Mouse (Mus musculus) hindbrain, embryonic 10.5 days (tissue): ENCODE measurements around the gene Urb2. TPM values are rescaled to one million over a fixed set of nuclear protein-coding genes. Genes with fewer than 3 reads are reported as not detected.
A peak's percentile ranks its signal among the peaks of the same experiment; 100 is the strongest.
"Not testable (repeated sequence)": the region's sequence is repeated elsewhere in the genome, so short reads cannot be mapped to it uniquely, and the experiment has no call there.

Source experiments
- DNase-seq: peaks from one replicate; pipeline ENCODE4 v3.0.0-alpha.2; 2017; ENCODE audit warnings: low spot score
- H3K27ac ChIP-seq: fragments of 300-500 bp; sonication (generic); 2 replicates; pipeline ENCODE4 v1.5.1; 2016; ENCODE audit warnings: mild to moderate bottlenecking, moderate library complexity
- H3K27me3 ChIP-seq: fragments of 300-500 bp; sonication (generic); 2 replicates; pipeline ENCODE4 v1.6.1; 2016; ENCODE audit warnings: mild to moderate bottlenecking; ENCODE audit not compliant: poor library complexity, insufficient read depth, severe bottlenecking
- H3K36me3 ChIP-seq: fragments of 300-500 bp; sonication (generic); 2 replicates; pipeline ENCODE4 v1.6.1; 2016; ENCODE audit warnings: mild to moderate bottlenecking, moderate library complexity
- H3K4me1 ChIP-seq: fragments of 300-500 bp; sonication (generic); replicated peaks from 2 replicates; pipeline ENCODE4 v1.6.1; 2016; ENCODE audit warnings: mild to moderate bottlenecking
- H3K4me3 ChIP-seq: fragments of 300-500 bp; sonication (generic); 2 replicates; pipeline ENCODE4 v1.5.1; 2016; ENCODE audit warnings: mild to moderate bottlenecking, moderate library complexity
- H3K9me3 ChIP-seq: fragments of 300-500 bp; sonication (generic); 2 replicates; pipeline ENCODE4 v1.6.1; 2016; ENCODE audit warnings: mild to moderate bottlenecking, moderate library complexity
- WGBS: fragments of 180-500 bp; shearing (Covaris S2); methylation state at CpG from one replicate; pipeline ENCODE4 v1.1.7; 2016; 5-methylcytosine and 5-hydroxymethylcytosine counted together
- polyA plus RNA-seq: library from polyadenylated mRNA; unstranded; fragments of >200 nt; fragmentation: Nextera tagmentation; extraction: Ambion mirVana; gene quantifications from 2 replicates; pipeline ENCODE4 v1.2.1, GENCODE M21; 2016

The Urb2 gene
- polyA plus RNA-seq, 1 experiment from 2014 or later = 6.8 TPM

DNA sequence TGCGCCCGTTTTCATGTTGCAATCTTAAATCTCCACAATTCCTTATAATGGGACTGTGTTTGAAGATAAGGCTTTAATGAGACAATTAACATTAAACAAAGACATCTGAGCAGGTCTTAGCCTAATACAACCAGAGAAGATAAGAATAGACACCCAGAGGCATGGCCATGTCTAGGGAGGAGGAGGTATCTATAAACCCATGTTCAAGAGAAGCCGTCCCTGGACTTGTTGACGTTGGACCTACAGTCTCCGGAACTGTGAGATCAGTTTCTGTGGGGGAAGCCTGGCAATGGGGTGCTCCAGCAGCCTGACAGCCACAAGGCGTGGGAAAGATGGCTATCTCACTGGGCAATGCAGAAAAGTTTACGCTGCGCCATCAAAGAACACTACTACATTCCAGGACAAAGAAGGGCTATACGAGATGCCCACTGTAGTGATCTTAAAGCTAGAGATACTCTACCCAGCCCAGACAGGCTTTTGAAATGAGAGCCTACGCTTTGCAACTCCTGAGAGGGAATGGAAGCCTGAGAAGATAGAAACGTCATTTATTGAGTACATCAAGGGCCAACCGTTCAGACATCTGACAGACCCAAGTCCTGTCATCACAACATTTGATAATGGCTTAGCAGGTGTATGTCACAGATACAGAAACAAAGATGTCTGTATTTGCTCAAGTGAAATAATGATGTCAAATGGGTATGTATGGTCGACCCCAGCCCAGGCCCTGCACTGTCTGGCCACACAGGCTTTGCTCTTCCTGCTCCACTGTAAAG lies 30.8 kb upstream of the Urb2 start:
- Histone ChIP-seq H3K9me3 (no peaks in the 10 kb centered on the region), H3K27me3 (no peaks in the 10 kb centered on the region), H3K4me3 (no peak overlapping the region), H3K4me1 (no peaks in the 10 kb centered on the region; the same call in 1 of the 2 replicates), H3K36me3 (peaks cover 21% of the 10 kb centered on the region), H3K27ac (no peak overlapping the region)
- WGBS = 91% methylated on average over 13 of the region's 13 CpGs
- no peak for DNase-seq

DNA sequence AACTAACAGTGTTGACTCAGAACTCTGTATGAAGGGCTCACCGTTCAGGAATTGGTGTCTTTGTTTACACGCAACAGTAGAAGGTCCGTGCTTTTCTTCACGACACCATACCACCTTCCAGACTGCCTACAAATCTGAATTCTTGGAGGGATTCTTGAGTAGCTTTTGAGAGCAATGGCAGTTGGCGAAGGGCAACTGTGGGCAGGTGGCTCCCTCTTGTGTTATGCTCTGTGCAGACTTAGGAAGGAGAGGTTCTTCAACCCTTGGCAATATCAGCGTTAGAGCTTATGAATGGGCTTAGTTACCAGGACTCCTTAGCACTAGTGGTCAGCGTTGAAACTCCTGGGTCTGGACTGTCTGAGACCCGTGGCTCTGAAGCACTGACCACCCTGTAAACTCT lies 28.7 kb upstream of the Urb2 start:
- Histone ChIP-seq H3K4me1 (no peaks in the 10 kb centered on the region; the same call in 1 of the 2 replicates), H3K36me3 (peaks cover 40% of the 10 kb centered on the region), H3K4me3 (no peak overlapping the region), H3K27ac (no peak overlapping the region), H3K9me3 (no peaks in the 10 kb centered on the region), H3K27me3 (no peaks in the 10 kb centered on the region)
- no peak for DNase-seq
- WGBS = 89% methylated on average over 8 of the region's 8 CpGs

DNA sequence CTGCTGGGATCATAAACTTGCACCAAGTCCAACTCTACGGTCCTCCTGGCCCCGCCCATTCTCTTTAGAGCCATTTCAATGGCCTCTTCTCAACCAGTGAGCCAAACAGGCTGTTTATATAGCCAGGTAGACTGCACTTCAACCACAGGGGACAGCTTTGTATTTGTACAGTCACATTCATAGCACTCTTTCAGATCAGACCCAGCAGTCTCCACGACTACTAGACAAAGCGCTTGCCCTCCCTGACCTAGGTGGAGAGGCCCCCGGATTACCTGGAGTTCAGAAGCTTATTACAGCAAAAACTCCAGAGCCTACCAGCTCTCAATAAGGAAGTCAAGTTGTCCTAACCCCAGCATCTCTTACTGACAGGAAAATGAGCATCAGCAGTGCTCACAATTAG lies 27.7 kb upstream of the Urb2 start:
- Histone ChIP-seq H3K36me3 (peaks cover 48% of the 10 kb centered on the region), H3K4me1 (no peaks in the 10 kb centered on the region; the same call in 1 of the 2 replicates), H3K27ac (no peak overlapping the region), H3K9me3 (no peaks in the 10 kb centered on the region), H3K27me3 (no peaks in the 10 kb centered on the region), H3K4me3 (no peak overlapping the region)
- WGBS = 90% methylated on average over 5 of the region's 5 CpGs
- no peak for DNase-seq

DNA sequence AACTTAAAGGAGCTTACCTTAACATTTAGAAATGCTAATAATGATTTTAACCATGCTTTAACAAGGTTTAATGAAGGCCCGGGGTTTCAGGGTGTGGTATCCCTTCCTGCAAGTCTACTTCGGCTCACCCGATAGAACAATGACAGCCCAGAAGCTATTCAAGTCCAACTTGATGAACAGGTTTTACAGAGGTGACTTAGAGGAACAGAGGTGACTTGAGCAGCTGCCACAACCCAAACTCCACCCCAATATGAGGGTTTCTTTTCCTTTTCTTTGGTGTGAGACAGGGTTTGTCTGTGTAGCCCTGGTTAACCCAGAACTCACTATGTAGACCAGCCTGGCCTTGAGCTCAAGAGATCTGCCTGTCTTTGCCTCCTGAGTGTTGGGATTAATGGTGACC lies 27.3 kb upstream of the Urb2 start:
- no peaks in the 10 kb centered on the region for H3K27me3 ChIP-seq
- 91% methylated on average over 3 of the region's 3 CpGs for WGBS
- H3K27ac ChIP-seq = no peak overlapping the region
- no peaks in the 10 kb centered on the region for H3K9me3 ChIP-seq
- no peaks in the 10 kb centered on the region; the same call in 1 of the 2 replicates for H3K4me1 ChIP-seq
- peaks cover 52% of the 10 kb centered on the region for H3K36me3 ChIP-seq
- DNase-seq = no peak
- H3K4me3 ChIP-seq = no peak overlapping the region

DNA sequence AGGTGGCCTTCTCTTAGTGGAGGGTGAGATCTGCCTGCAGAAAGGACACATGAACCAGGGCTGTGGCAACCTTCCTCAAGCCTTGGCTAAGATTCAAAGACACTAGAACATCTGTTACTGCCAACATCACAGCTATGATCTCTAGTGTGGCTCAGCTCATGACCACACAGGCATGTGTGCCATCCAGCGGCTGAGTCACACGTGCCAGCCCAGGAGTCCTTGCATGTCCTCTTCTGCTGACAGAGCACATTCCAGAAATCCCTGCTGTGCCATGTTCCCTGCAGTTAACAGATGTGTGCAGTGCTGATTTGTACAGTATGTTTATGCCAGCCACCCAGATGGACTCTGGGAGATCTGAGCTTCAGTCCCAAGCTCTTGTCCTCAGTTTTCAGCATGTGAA lies 21.7 kb upstream of the Urb2 start:
- WGBS = 89% methylated on average over 2 of the region's 2 CpGs
- DNase-seq = no peak
- Histone ChIP-seq H3K27me3 (no peaks in the 10 kb centered on the region), H3K4me3 (no peak overlapping the region), H3K27ac (no peak overlapping the region), H3K9me3 (no peaks in the 10 kb centered on the region), H3K4me1 (no peaks in the 10 kb centered on the region), H3K36me3 (peaks cover 96% of the 10 kb centered on the region)

DNA sequence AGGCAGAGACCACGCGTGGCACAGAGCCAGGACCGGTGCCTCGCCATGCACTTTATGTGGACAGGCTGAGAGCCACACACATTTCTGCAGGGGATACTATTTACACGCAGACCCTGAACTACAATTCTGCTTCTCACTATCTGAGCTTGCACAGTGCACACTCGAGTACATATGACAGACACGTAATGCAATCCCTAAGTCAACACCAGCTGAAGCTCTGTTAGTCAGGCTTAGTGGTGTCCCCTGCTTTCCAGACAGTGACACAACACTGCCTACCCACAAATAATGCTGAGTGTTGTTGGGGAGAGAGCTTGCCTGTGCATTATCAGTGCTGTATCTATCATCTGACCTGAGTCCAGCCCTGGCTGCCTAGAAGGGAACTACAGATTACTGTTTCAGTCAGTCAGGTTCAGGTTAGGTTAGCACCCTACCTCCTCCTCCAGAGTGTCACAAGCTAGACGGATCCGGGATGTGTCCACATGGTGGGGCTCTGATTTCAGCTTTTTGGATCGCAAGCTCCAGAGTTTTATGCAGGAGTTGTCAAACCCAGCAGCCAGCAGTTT lies 18.7 kb upstream of the Urb2 start:
- H3K27ac ChIP-seq = no peak overlapping the region
- H3K9me3 ChIP-seq = no peaks in the 10 kb centered on the region
- H3K4me3 ChIP-seq = no peak overlapping the region
- no peak for DNase-seq
- H3K36me3 ChIP-seq = peaks cover 99% of the 10 kb centered on the region
- 95% methylated on average over 10 of the region's 10 CpGs for WGBS
- no peaks in the 10 kb centered on the region for H3K4me1 ChIP-seq
- no peaks in the 10 kb centered on the region for H3K27me3 ChIP-seq

DNA sequence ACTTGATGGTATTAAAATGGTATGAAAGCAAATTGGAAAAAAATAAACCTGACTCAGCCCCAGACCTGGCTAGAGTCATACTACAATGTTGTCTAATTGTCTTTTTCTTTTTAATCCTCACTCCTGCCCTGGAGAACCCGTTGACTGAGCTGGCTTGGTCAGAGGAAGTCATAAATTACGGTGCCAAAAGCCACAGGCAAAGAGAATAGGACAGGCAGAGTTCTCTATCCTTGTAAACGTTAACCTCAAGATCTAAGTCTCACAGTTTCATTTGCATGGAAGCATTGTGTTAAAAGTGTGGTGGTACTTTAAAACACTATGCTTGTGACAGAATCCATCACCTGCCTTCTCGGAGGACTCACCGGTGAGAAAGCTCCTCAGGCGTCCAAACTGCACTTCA lies 13.5 kb upstream of the Urb2 start:
- no peak for DNase-seq
- no peak overlapping the region for H3K4me3 ChIP-seq
- no peak overlapping the region for H3K27ac ChIP-seq
- no peaks in the 10 kb centered on the region for H3K27me3 ChIP-seq
- H3K4me1 ChIP-seq = no peaks in the 10 kb centered on the region
- H3K9me3 ChIP-seq = no peaks in the 10 kb centered on the region
- peaks cover 80% of the 10 kb centered on the region for H3K36me3 ChIP-seq
- WGBS = 91% methylated on average over 6 of the region's 6 CpGs

DNA sequence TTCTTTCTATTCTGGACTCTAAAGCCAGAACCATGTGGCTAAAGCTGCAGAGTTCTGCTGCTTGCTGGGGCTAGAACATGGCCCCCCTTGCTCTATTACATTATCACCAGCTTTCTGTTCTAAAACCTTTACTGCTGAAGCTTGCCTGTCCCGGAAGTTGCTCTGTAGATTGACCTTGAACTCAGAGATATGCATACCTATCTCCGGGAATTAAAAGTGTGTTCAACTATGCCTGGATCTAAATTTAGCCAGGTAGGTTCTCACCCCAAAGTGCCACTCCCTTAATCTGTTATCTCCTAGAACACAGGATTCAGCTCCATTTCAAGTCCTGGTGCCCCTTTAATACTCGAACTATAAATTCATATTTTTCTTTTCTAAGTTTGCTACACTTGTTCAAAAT lies 9.7 kb upstream of the Urb2 start:
- WGBS = 91% methylated on average over 3 of the region's 3 CpGs
- H3K9me3 ChIP-seq = no peaks in the 10 kb centered on the region

DNA sequence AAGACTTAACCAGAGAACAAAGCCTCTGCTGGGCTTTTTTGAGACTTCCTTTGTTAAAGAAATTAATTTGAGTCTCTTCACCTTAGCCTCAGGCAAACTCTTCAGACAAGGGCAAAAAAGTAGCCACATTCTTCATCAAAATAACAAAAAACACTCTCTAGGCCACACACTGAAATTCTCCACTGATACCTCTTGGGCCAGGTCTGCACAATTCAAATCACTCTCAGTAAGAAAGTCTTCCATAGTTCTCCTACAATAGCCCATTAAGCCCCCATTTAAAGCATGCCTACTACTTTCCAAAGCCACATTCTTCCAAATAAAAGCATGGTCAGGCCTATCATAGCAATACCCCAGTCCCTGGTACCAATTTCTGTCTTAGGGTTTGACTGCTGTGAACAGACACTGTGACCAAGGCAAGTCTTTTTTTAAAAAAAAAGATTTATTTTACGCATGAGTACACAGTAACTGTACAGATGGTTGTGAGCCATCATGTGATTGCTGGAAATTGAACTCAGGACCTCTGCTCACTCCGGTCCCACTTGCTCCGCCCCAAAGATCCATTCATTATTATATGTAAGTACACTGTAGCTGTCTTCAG lies 9.2 kb upstream of the Urb2 start:
- Histone ChIP-seq H3K27ac (no peak overlapping the region), H3K4me1 (no peaks in the 10 kb centered on the region), H3K4me3 (no peak overlapping the region), H3K36me3 (peaks cover 37% of the 10 kb centered on the region), H3K9me3 (no peaks in the 10 kb centered on the region), H3K27me3 (no peaks in the 10 kb centered on the region)
- WGBS = 94% methylated on average over 3 of the region's 3 CpGs
- no peak for DNase-seq

More for the DNA sequence above, 9.7 kb upstream of the Urb2 start:
- Histone ChIP-seq H3K4me1 (no peaks in the 10 kb centered on the region), H3K27ac (no peak overlapping the region), H3K36me3 (peaks cover 42% of the 10 kb centered on the region), H3K4me3 (no peak overlapping the region), H3K27me3 (no peaks in the 10 kb centered on the region)
- no peak for DNase-seq

DNA sequence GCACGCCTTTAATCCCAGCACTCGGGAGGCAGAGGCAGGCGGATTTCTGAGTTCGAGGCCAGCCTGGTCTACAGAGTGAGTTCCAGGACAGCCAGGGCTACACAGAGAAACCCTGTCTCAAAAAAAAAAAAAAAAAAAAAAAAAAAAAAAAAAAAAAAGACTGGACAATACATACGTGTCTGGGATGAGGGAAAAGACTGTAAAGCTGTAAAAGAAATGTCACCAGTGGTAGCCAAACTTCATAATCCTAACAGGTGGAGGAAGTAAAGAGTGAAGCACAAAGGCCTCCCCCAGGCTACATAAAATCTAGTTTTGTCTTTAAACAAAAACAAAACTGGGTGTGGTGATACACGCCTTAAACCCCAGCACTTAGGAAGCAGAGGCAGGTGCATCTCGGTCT lies 7.0 kb upstream of the Urb2 start:
- not testable (repeated sequence) for DNase-seq, H3K4me3 ChIP-seq, H3K27me3 ChIP-seq, H3K27ac ChIP-seq, H3K9me3 ChIP-seq
- peaks cover 10% of the 10 kb centered on the region for H3K4me1 ChIP-seq
- 92% methylated on average over 7 of the region's 7 CpGs for WGBS
- H3K36me3 ChIP-seq = peaks cover 15% of the 10 kb centered on the region

DNA sequence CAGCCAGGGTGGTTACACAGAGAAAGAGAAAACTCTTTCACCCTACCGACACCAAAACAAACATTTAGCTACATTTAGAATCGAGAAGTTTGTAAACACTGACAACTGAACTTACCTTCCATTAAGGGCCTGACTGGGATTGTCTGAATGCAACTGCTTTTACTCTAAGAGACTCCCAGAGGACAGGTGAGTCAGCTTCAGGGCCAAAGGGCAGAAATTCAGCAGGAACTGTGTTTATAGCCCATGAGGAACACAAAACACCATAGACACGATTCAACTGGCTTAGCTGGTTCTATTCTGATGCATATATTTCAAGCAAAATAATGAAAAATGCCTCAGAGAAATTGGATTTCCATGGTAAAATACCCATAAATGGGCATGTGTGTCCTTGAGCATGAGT lies 6.6 kb upstream of the Urb2 start:
- Histone ChIP-seq H3K4me3 (no peak overlapping the region), H3K36me3 (peaks cover 11% of the 10 kb centered on the region), H3K27ac (no peak overlapping the region), H3K9me3 (no peaks in the 10 kb centered on the region), H3K4me1 (peaks cover 15% of the 10 kb centered on the region), H3K27me3 (no peaks in the 10 kb centered on the region)
- no peak for DNase-seq
- WGBS = 89% methylated on average over 3 of the region's 3 CpGs

DNA sequence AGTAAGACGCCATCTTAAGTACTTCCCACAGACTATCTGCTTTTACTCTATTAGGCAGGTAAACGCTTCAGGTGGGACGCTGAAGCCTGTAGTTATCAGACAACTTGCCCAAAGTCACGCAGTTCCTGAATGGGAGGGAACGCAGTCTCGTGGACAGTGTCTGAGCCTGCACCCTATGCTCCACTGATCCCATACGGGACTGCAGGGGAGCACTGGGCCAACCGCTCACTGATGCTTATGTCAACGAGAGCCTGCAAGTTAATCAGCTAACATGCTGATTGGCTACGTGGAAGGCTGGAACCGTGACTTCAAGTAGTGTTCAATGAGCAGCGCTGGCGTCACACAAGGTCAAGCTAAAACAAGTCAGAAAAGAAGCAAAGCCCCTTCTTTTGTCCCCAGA lies 1.5 kb upstream of the Urb2 start:
- Histone ChIP-seq H3K36me3 (peaks cover 13% of the 10 kb centered on the region), H3K27me3 (no peaks in the 10 kb centered on the region), H3K27ac (peak overlapping the region; percentile 9; the same call in 1 of the 2 replicates), H3K4me3 (peak overlapping the region; percentile 87), H3K9me3 (no peaks in the 10 kb centered on the region), H3K4me1 (peaks cover 39% of the 10 kb centered on the region)
- WGBS = 39% methylated on average over 13 of the region's 13 CpGs
- peak; percentile 15 for DNase-seq
